Mouse (Mus musculus): ENCODE results near the gene Parvg. TPM values are rescaled to one million over a fixed set of nuclear protein-coding genes. Genes with fewer than 3 reads are reported as not detected.
A peak's percentile ranks its signal among the peaks of the same experiment; 100 is the strongest.

Parvg gene
- polyA plus RNA-seq, 1 experiment from 2014 or later = 1.3 TPM

GRCm38 (mm10) chr15:84328870-84329269 lies 5.0 kb downstream of the Parvg start:
- Histone ChIP-seq H3K27ac (no peak overlapping the region), H3K4me2 (no peak overlapping the region), H3K4me1 (peaks cover 3% of the 10 kb centered on the region), H3K27me3 (no peaks in the 10 kb centered on the region), H3K9me3 (no peaks in the 10 kb centered on the region), H3K9ac (no peak overlapping the region), H3K4me3 (no peak overlapping the region), H3K36me3 (no peaks in the 10 kb centered on the region)
- ATAC-seq (ENCODE audit: insufficient number of reproducible peaks, insufficient read depth, low FRiP score, low TSS enrichment, low read depth) = peak; percentile 44; the same call in 1 of the 2 replicates
- WGBS = 77% methylated on average over 10 of the region's 10 CpGs

DNA sequence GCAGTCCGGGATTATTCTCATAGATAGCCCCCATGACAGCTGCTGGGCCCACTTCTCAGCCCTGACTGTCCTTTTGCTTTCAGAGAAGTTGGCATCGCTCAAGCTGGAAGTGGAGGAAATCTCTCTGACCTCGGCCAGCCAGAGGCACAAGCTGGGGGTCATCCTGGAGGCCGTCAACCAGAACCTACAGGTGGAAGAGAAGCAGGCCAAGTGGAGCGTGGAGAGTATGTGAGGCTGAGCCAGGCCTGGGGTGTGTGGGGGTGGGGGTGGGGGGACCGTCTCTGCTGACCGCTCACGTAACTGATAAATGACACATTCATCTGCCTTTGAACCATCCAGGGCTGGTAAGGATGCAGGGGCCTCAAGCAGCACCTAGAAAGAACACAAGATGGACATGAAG lies 6.1 kb downstream of the Parvg start:
- WGBS = 86% methylated on average over 8 of the region's 8 CpGs
- ATAC-seq (ENCODE audit: insufficient number of reproducible peaks, insufficient read depth, low FRiP score, low TSS enrichment, low read depth) = no peak
- H3K4me1 ChIP-seq = peaks cover 3% of the 10 kb centered on the region
- H3K4me3 ChIP-seq = no peak overlapping the region
- H3K4me2 ChIP-seq = no peak overlapping the region
- H3K36me3 ChIP-seq = no peaks in the 10 kb centered on the region
- H3K27ac ChIP-seq = no peak overlapping the region
- no peaks in the 10 kb centered on the region for H3K27me3 ChIP-seq
- no peaks in the 10 kb centered on the region for H3K9me3 ChIP-seq
- H3K9ac ChIP-seq = no peak overlapping the region

DNA sequence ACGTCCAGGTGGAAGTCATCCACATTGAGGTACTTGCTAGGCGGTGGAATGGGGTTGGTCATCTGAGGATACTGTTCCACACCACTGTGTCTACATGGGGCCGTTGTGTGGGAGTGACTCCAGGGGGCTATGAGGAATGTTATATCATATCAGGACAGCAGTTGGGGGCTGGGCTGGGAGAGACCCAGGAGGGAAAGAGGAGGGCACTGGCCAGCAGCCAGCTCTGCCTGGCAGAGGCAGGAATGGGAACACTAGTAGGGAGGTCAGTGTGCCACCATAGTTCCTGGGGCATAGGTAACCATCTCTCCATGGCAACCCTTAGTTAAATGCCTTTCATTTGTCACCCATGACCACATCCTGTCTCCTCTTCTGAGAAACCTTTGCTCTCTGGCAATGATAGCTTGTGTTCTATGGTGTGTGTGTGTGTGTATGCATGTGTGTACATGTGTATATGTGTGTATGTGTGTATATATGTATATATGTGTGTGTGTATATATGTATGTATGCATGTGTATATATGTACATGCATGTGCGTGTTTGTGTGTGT lies 7.3 kb downstream of the Parvg start:
- WGBS = 80% methylated on average over 4 of the region's 4 CpGs
- Histone ChIP-seq H3K4me3 (no peak overlapping the region), H3K4me2 (no peak overlapping the region), H3K4me1 (no peaks in the 10 kb centered on the region; the same call in 1 of the 2 replicates), H3K9me3 (no peaks in the 10 kb centered on the region), H3K27ac (no peak overlapping the region), H3K36me3 (no peaks in the 10 kb centered on the region), H3K9ac (no peak overlapping the region), H3K27me3 (no peaks in the 10 kb centered on the region)
- no peak for ATAC-seq (ENCODE audit: insufficient number of reproducible peaks, insufficient read depth, low FRiP score, low TSS enrichment, low read depth)

- Histone ChIP-seq H3K9me3 (no peaks in the 10 kb centered on the region), H3K4me1 (peaks cover 6% of the 10 kb centered on the region; the same call in 1 of the 2 replicates), H3K4me3 (no peak overlapping the region), H3K27me3 (no peaks in the 10 kb centered on the region), H3K9ac (no peak overlapping the region), H3K27ac (no peak overlapping the region), H3K4me2 (no peak overlapping the region), H3K36me3 (no peaks in the 10 kb centered on the region)
- 45% methylated on average over 12 of the region's 12 CpGs for WGBS
- no peak for ATAC-seq (ENCODE audit: insufficient number of reproducible peaks, insufficient read depth, low FRiP score, low TSS enrichment, low read depth)
These were observed 12.5 kb downstream of the Parvg start for GRCm38 (mm10) chr15:84336281-84336817.

DNA sequence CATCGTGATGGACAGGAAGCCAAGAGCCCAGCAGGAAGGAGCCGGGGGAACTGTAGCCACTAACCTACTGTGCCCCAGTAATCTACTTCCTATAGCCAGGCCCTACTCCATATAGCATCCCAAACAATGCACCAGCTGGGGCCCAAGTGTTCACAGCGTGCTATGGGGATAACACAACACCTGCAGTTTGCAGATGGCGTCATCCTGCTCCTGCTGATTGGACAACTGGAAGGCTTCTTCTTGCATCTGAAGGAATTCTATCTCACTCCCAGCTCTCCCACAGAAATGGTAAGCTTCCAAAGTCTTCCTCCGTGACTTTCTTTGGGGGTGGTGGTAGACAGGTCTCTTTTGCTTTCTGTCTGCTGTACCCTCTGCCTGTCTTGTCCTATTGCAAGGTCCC lies 13.8 kb downstream of the Parvg start:
- Histone ChIP-seq H3K27me3 (no peaks in the 10 kb centered on the region), H3K9me3 (no peaks in the 10 kb centered on the region), H3K4me3 (no peak overlapping the region), H3K36me3 (no peaks in the 10 kb centered on the region), H3K9ac (no peak overlapping the region), H3K4me1 (peaks cover 6% of the 10 kb centered on the region; the same call in 1 of the 2 replicates), H3K27ac (no peak overlapping the region), H3K4me2 (no peak overlapping the region)
- ATAC-seq (ENCODE audit: insufficient number of reproducible peaks, insufficient read depth, low FRiP score, low TSS enrichment, low read depth) = no peak
- 79% methylated on average over 5 of the region's 5 CpGs for WGBS

DNA sequence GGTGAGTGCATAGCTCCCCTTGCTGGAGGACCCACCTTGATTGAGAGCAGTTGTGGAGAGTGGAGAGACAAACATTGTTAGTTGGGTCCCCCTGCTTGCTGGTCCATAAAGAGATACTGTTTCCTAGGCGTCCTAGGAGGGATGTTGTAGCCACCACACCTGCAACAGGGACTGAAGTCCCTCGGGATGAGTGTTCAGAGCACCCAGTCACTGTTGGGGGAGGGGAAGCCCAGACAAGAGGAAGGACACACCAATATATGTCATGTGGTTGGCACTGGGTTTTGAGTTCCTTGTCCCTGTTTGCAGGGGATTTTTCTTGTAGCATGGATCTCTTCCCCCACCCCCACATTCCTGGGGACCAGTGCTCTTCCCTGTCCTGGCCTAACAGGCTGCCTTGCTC lies 17.1 kb downstream of the Parvg start:
- Histone ChIP-seq H3K36me3 (no peaks in the 10 kb centered on the region), H3K27ac (no peak overlapping the region), H3K4me1 (peaks cover 24% of the 10 kb centered on the region), H3K4me3 (no peak overlapping the region), H3K27me3 (no peaks in the 10 kb centered on the region), H3K9ac (no peak overlapping the region), H3K9me3 (no peaks in the 10 kb centered on the region), H3K4me2 (no peak overlapping the region)
- ATAC-seq (ENCODE audit: insufficient number of reproducible peaks, insufficient read depth, low FRiP score, low TSS enrichment, low read depth) = no peak
- WGBS = 59% methylated on average over 2 of the region's 2 CpGs

- Histone ChIP-seq H3K9ac (no peak overlapping the region), H3K4me1 (peaks cover 36% of the 10 kb centered on the region), H3K4me3 (no peak overlapping the region), H3K4me2 (no peak overlapping the region), H3K27me3 (no peaks in the 10 kb centered on the region), H3K36me3 (no peaks in the 10 kb centered on the region), H3K9me3 (peaks cover 10% of the 10 kb centered on the region; the same call in 1 of the 2 replicates), H3K27ac (no peak overlapping the region)
- 88% methylated on average over 4 of the region's 4 CpGs for WGBS
- ATAC-seq (ENCODE audit: insufficient number of reproducible peaks, insufficient read depth, low FRiP score, low TSS enrichment, low read depth) = no peak
These were observed 24.9 kb downstream of the Parvg start for GRCm38 (mm10) chr15:84348769-84349168.

- H3K4me1 ChIP-seq = peaks cover 23% of the 10 kb centered on the region
- no peaks in the 10 kb centered on the region for H3K27me3 ChIP-seq
- no peak for ATAC-seq (ENCODE audit: insufficient number of reproducible peaks, insufficient read depth, low FRiP score, low TSS enrichment, low read depth)
- WGBS = 65% methylated on average over 14 of the region's 14 CpGs
- H3K36me3 ChIP-seq = no peaks in the 10 kb centered on the region
- no peak overlapping the region for H3K4me2 ChIP-seq
- H3K9me3 ChIP-seq = peaks cover 10% of the 10 kb centered on the region; the same call in 1 of the 2 replicates
- no peak overlapping the region for H3K27ac ChIP-seq
- H3K4me3 ChIP-seq = no peak overlapping the region
- H3K9ac ChIP-seq = no peak overlapping the region
These were observed 26.3 kb downstream of the Parvg start for GRCm38 (mm10) chr15:84349915-84350738.

DNA sequence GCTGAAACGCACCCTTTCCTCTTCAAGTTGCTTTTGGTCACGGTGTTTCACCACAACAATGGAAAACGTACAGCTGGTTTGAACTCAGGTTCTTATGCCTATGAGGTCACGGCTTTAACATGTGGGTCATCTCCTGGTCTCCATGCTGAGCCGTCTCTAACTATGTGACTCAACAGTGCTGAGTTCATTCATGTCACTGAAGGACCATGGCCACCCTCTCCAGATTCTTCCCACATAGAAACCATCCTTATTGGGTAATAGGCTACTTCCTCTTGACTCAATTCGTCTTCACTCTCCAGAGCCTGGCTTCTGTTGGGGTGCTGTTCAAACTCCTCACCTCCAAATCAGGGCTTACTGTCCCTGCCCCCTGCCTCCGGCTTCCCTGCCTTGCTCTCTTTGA lies 27.5 kb downstream of the Parvg start:
- Histone ChIP-seq H3K9me3 (peaks cover 10% of the 10 kb centered on the region; the same call in 1 of the 2 replicates), H3K4me1 (peaks cover 18% of the 10 kb centered on the region), H3K27ac (no peak overlapping the region), H3K36me3 (no peaks in the 10 kb centered on the region), H3K4me3 (no peak overlapping the region), H3K4me2 (no peak overlapping the region), H3K27me3 (no peaks in the 10 kb centered on the region), H3K9ac (no peak overlapping the region)
- ATAC-seq (ENCODE audit: insufficient number of reproducible peaks, insufficient read depth, low FRiP score, low TSS enrichment, low read depth) = no peak
- 83% methylated on average over 7 of the region's 7 CpGs for WGBS

GRCm38 (mm10) chr15:84351915-84352844 lies 28.4 kb downstream of the Parvg start:
- Histone ChIP-seq H3K36me3 (no peaks in the 10 kb centered on the region), H3K4me2 (no peak overlapping the region), H3K9me3 (peaks cover 10% of the 10 kb centered on the region; the same call in 1 of the 2 replicates), H3K27ac (peak overlapping the region; percentile 45; the same call in 1 of the 2 replicates), H3K9ac (peak overlapping the region; percentile 27; the same call in 1 of the 2 replicates), H3K4me3 (no peak overlapping the region), H3K27me3 (no peaks in the 10 kb centered on the region), H3K4me1 (peaks cover 18% of the 10 kb centered on the region)
- 62% methylated on average over 21 of the region's 21 CpGs for WGBS
- no peak for ATAC-seq (ENCODE audit: insufficient number of reproducible peaks, insufficient read depth, low FRiP score, low TSS enrichment, low read depth)

DNA sequence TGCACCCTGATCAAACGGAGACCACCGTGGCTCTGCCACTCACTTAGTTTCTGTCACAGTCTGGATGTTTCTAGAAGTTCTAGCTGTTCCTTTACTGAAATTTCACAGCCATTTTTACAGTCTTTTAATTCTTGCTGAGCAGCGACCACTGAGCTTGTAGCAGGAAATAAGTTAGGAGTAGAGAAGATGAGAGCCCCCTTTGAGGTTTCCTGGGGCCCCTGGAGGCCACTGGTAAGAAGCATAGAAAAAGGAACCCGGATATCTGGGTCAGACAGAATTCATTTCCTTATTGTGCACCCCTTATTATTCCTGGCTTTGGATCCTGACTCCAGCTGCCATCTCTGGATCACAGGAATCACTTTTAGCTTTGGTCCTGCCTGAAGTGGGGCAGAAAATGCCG lies 31.3 kb downstream of the Parvg start:
- peaks cover 17% of the 10 kb centered on the region for H3K4me1 ChIP-seq
- H3K27ac ChIP-seq = no peak overlapping the region
- H3K4me2 ChIP-seq = no peak overlapping the region
- no peak overlapping the region for H3K9ac ChIP-seq
- H3K4me3 ChIP-seq = no peak overlapping the region
- H3K9me3 ChIP-seq = no peaks in the 10 kb centered on the region
- WGBS = 73% methylated on average over 5 of the region's 5 CpGs
- no peaks in the 10 kb centered on the region for H3K27me3 ChIP-seq
- H3K36me3 ChIP-seq = no peaks in the 10 kb centered on the region
- no peak for ATAC-seq (ENCODE audit: insufficient number of reproducible peaks, insufficient read depth, low FRiP score, low TSS enrichment, low read depth)
